Mouse (Mus musculus): Measurements from ENCODE around the gene Arid5b. TPM values are rescaled to one million over a fixed set of nuclear protein-coding genes. Genes with fewer than 3 reads are reported as not detected.

Arid5b gene
- total RNA-seq, 2 experiments from 2014 or later, result 4.3 to 11.3 TPM

DNA sequence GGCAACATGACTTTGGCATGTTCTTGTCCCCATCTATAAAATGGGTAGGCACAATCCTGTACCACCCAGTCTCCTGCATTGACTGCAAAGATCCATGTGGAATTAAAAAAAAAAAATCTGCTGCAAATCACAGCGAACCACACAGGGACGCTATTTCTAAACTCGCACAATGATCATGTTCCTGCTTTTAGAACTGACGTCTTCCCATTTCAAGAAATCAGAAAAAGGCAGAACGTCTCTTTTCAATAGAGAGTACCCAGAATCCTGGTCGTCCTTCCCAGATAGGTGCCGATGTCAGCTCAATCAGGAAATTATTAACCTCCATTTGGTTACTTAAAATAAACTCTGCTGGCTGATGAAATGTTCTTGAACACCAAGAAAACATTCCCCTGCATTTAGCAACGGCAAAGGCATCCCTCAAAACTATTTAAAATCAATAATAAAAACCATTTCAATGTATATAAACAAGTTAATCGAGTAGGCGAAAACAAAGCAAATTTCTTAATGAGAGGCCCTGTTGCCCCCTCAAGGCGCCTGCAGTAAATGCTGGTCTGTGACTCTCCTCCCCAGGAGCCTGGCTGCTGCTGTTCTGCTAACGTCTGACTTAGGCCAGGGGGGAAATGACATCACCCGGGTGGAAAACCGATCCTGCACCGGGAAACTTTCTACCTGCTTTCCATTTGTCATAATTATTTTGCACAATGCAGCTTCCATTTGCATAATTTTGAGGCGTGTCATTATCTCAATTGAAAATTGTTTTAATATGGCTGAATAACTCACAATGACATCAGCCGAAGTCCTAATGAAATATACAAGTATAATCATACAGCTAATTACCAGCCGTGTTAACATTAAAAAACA is 3.4 kb downstream of the Arid5b start:
- ATAC-seq (replicated peaks; ENCODE audit: low FRiP score, poor library complexity, severe bottlenecking), result no peak

DNA sequence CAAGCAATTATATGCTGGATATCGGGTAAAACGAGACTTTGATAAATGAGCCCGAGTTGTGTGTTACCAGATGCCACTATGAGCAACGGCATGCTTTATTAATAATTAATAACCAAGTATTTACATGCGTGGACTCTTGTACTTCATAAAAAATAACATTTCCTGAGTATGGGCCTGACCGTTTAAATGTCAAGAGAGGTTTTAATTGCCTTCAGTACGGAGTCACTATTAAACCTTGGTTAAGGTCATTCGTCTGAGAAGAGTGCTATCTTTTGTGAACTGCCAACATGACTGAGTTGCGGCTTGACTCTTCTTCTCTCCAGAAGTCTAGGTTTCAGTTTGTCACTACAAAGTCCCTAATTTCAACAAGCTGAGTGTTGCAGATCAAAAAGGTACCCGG is 8.8 kb downstream of the Arid5b start:
- ATAC-seq (replicated peaks; ENCODE audit: low FRiP score, poor library complexity, severe bottlenecking), result no peak

GRCm38 (mm10) chr10:68268629-68269028 is 9.9 kb downstream of the Arid5b start:
- no peak for ATAC-seq (replicated peaks; ENCODE audit: low FRiP score, poor library complexity, severe bottlenecking)

DNA sequence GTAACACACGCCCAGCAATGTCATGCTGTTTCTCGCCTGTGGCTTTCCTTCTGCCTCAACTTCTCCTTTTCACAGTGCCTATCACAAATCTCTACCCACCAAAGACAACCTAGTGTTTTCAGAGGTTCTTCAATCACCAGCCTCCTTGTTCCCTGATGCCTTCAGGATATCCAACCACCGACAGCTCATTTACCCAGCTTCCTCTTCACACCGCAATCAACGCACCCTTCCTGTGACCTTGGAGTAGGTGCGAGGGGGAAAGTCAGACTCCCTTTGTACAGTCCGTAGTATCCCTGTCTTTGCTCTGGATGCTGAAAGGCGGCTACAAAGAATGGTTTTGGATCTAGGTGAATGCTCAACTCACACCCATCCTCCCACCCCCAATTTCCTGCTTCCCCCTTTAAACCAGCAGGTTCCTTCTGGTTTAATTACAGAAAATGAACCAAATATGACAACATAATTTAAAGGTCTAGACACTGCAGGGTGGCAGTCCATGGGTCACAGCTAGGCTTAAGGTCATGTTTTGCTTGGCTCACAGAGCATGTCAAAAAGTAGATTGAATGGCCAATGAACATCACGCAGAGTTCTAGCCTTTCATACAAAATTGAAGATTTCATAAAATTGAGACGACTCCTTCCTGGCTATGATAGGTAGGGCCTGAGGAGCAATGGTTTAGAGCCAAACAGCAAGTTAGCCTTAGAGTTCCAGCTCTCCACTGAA is 14.4 kb downstream of the Arid5b start:
- no peak for ATAC-seq (replicated peaks; ENCODE audit: low FRiP score, poor library complexity, severe bottlenecking)

DNA sequence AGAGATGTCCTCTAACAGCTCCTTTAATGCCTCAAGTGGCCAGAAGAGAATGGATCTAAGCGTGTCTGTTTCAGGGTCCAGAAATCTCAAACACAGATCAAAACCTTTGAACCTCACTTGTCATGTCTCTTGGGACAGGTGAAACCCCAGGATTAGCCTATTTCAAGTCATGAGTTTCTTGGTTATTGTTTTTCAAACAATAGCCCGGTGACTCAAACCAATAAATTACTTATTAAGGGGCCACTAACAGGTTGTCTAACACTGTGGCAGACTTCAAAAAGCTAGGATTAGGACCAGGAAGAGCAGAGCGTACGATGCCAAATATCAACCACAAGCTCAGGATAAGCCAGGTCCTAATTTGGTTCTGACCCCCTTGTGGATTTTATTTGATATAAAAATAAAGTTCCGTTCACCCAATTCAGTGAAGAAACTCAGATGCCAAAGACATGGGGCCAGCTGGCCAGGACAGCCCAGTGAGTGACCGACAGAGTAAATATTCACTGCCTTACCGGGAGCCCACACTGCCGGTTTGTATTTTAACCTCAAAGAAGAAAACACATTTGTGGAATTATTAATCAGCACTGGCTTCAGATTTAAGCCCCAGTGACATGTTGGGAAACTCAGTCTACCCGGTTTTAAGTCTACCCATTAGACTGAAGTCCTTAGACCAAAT is 15.1 kb downstream of the Arid5b start:
- ATAC-seq (replicated peaks; ENCODE audit: low FRiP score, poor library complexity, severe bottlenecking), result no peak

DNA sequence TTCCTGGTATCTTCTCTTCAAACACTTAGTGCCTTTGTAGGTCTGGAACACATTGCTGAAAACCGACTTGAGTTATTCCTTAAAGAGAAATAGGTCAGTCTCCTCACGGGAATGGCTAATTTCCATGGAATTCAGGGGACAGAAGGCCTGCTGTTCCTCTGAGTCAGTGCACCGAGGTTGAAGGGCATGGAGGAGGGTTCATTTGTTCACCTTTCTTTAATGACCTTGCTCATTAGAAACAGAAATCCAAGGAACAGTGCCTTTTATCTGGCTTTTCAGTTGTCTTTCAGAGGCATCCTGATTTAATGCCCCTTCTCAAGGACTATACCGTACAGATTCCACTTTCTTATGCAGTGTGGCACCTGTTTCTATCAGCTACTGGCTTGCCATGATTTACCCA is 18.9 kb downstream of the Arid5b start:
- ATAC-seq (replicated peaks; ENCODE audit: low FRiP score, poor library complexity, severe bottlenecking), result no peak

GRCm38 (mm10) chr10:68257358-68258056 is 21.0 kb downstream of the Arid5b start:
- no peak for ATAC-seq (replicated peaks; ENCODE audit: low FRiP score, poor library complexity, severe bottlenecking)

DNA sequence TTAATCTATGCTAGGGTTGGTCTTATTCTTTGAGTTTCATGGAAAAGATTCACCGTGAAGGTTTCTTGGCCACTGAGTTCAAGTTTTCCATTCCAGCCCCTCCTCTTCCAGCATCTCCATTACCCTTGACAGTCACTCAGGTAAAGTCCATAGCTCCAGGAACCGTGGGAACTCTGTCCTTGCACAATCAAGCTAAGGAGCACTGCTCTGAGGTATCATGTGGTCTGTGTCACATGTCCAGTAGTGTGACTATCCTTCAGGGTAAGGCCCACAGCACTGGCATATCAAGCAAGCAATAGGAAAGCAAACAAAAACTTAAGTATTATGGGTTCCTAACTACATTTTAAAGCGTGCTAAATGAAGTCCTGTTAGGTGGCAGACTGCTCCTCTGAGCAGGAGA is 22.4 kb downstream of the Arid5b start:
- ATAC-seq (replicated peaks; ENCODE audit: low FRiP score, poor library complexity, severe bottlenecking), result no peak

- ATAC-seq (replicated peaks; ENCODE audit: low FRiP score, poor library complexity, severe bottlenecking), result no peak
Observed at GRCm38 (mm10) chr10:68253452-68254117, 25.0 kb downstream of the Arid5b start.

DNA sequence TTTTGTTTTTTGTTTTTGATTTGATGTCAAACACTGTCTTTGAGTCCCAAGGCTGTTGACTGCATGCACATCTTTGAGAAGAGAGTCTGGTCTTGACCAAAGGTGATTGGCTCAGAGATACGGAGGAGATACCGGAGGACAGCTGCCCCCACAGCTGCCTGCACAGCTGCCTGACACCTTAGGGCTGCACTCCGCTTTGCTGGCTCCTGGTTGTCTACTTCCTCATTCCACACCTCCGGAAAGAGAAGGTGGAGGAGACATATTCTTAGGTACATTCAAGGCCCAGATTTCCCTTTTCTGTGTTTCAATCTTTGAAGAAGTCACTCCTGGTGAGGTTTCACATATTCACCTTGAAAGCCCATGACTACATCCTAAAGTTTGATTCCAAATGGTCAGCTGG is 25.9 kb downstream of the Arid5b start:
- ATAC-seq (replicated peaks; ENCODE audit: low FRiP score, poor library complexity, severe bottlenecking), result no peak

GRCm38 (mm10) chr10:68249355-68249782 is 29.2 kb downstream of the Arid5b start:
- no peak for ATAC-seq (replicated peaks; ENCODE audit: low FRiP score, poor library complexity, severe bottlenecking)

DNA sequence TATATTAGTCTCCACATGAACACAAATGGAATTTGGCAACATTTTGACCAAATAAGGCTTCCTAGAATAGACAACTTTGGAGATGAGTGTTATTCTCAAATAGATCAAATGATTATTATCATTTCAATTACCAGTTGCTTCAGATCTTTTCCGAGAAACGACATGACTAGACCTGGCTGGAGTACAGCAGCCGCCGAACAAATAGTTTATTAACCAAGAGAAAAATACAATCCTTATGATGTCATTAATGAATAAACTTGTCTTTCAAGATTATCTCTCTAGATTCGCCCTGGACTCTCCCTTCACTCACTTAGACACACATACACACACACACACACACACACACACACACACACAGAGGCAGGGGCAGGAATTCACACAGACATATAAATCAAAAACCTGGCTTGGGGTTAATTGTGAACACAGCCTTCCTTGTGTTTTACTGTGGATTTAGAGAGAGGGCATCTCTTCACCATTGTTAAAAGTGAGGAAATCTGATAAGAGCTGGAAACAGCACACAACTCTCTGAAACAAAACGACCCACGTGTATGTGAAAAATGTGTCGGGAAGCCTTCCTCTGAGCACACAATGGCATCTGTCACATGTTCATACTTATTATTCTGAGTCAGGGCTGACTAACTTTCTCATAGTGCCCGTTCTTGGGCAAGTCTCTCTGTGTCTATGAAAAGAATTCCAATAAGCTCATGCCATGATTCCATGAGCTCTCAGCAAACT is 30.1 kb downstream of the Arid5b start:
- no peak for ATAC-seq (replicated peaks; ENCODE audit: low FRiP score, poor library complexity, severe bottlenecking)

DNA sequence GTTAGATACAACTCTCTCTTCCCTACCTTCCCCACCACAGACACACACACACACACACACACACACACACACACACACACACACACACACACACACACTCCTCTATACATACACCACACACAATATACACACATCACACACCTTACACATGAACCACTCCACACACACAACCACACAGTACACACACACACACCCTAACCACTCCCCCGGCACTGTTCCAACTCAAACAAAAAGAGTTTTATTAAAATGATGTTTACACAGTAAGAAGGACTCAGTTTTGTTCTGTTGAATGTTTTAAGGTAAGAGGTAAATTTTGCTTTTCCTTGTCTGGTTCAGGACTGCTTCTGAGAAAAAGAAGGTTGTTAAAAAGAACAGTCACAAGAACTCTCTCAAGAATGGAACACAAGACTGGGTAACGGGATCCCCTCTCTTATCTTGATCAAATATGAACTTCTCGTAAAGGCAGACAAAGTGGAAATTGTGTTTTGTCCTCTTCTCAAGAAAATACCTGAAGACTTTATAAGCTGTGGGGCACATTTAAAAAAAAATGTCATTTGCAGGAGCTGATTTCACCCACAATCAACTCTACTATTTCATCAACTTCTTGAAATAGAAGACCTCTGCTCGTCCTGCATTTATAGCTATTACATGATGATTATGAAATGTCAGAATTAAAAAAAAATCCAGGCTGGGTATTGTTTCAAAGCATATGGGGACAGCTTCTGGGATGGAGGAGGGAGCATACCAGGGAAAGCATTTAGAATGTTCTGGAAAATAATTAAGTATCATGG is 30.9 kb downstream of the Arid5b start:
- no peak for ATAC-seq (replicated peaks; ENCODE audit: low FRiP score, poor library complexity, severe bottlenecking)

DNA sequence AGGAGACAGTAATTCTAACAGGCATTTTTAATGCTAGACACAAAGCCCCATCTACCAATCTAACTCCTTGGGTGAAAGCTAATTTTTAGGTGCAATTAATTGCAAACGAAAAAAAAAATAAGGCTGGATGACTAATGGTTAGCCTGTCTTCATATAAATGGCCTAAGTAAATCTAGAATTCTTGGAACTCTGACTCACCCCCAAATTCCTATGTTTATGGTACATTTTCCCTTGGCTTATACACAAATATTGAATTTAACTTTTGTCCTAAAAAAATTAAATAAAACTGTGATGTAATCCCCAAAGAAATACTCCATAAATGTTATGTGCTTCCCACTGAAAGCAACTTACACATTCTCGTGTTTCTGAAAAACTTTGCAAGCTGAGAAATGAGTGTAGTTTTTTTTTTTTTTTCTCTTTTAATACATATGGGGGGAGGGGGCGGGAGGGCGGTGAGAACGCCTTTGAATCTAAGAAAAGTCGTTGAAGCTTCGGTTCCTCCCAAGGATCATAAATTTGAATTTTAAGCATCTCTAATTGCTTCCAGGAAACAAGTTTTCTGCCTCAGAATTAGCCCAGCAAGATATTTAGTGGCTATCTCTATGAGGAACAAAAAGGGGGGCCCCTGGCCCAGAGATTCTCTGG is 31.8 kb downstream of the Arid5b start:
- no peak for ATAC-seq (replicated peaks; ENCODE audit: low FRiP score, poor library complexity, severe bottlenecking)

GRCm38 (mm10) chr10:68240804-68241485 is 37.6 kb downstream of the Arid5b start:
- no peak for ATAC-seq (replicated peaks; ENCODE audit: low FRiP score, poor library complexity, severe bottlenecking)

- no peak for ATAC-seq (replicated peaks; ENCODE audit: low FRiP score, poor library complexity, severe bottlenecking)
Observed at GRCm38 (mm10) chr10:68240094-68240803, 38.3 kb downstream of the Arid5b start.

Data from erythroblast, adult 5-6 weeks (primary cell).